Mouse (Mus musculus) layer of hippocampus, postnatal 36 days (tissue): ENCODE data around the gene Lcmt1. TPM values are rescaled to one million over a fixed set of nuclear protein-coding genes. Genes with fewer than 3 reads are reported as not detected.

Source experiments
- DNase-seq, 2 experiments: peaks; one replicate each; pipeline ENCODE4 v3.0.0; 2022
- total RNA-seq, 2 experiments: library from RNA; stranded (reverse); gene quantifications; 2 replicates each; pipeline ENCODE4 v1.2.3; 2021

Gene Lcmt1
- total RNA-seq, 2 experiments from 2014 or later, result 86.7 to 91.0 TPM

DNA sequence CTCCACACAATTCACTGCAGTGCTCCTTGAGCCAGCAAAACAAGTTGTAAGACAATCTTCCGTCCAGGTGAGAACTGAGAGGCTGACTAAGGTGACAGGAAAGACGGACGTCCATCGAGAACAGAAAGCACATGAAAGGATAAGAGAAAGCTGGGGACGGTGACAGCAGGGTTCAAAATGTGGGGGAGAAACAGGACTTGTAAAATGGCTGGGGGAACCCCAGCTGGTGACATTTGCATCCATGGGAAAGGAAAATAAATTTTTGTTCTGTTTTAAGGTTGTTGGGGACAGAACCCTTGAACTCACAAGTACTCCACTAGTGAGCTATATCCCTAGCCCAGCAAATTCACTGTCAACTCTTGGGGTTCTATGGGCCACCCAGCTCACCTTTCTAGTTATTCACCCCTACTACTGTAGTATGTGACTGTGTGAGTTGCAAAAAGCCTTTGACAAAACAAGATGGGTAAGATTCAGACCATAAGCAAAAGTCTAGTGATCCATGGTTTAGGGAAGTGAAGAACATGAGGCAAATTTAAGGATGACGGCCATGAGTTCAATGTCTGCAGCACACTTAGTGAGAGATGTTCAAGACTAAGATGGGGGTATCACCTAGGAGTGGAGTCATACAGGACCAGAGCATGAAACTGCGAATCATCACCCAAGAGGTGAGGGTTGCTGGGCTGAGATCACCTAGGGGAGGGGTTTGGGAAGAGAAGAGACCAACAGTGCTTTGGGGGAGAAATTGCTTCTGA is 8.2 kb upstream of the Lcmt1 start:
- DNase-seq, result no peak

- no peak for DNase-seq
Measured at GRCm38 (mm10) chr7:123362806-123363205, 6.8 kb upstream of the Lcmt1 start.

DNA sequence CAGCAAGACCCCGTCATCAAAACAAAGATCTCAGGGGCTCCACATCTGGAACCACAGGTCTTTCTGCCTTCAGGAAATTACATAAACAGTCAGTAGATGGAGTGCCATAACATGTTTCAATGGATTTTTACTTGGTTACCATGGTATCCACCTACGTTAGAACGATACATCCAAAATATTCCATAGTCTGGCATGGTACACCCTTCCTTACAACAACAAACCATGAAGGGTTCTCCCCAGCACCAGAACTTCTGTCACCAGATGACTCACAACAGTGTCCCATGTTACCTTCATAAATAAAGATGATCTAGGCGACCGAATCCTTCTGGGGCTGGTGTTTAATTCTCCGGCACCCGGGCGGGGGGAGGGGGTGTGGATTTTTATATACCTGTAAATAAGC is 5.6 kb upstream of the Lcmt1 start:
- no peak for DNase-seq

DNA sequence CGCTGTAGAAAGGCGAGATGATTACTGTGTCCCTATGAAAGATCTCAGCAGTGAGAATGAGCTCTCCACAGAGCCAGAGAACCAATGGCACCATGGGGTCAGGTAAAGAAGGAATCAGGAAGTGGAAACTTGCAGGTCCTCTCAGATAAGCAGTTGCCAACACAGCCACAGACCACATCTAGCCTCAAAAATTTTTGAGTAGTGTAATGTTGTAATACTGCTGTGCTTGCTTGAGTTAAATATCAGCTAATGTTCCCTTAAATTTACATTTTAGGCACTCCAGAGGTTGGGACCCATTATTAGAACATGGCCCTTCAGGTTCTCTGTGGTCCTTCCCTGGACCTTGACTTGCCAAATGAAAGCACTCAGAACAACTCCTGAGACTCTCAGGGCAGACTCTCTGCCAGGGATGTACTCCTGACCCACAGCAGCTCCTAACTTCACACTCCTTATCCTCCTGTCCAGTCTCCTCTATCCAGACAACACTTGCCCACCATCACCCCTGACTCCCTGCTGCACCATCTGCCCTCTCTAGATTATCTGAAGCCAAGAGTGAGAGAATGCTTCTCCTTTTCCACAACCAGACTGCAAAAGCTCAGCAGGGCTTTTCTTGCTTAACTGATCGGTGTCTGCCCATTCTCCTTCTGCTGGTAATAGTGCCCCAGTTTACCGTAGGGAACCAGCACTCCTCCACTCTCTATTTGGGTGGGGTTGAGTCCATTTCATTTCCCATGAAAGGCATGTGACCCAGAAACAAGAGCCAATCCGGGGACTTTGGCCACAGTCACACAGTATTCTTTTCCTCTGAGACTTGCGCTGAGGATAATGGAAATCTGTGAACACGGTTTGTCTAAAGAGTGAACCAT is 3.5 kb upstream of the Lcmt1 start:
- no peak for DNase-seq

DNA sequence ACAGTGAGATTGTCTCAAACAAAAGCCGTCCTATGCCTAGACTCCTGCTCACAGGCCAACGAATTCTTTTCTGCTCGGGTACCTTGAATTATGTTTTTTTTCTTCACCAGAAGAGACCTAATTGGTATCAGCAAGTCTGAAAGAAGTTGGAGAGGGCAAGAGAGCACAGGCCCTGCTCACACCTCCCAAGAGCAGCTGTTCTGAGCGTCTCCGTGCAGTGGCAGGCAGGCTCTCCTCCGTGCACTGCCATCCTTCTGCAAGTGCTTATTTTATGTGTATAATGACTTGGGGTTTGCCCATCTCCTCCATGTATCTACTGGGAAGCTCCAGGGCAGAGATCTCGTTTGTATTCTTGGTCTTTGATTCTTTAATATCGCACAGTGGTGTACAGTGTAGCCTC is 2.8 kb upstream of the Lcmt1 start:
- DNase-seq, result no peak

- no peak for DNase-seq
Measured at GRCm38 (mm10) chr7:123367218-123368150, 2.1 kb upstream of the Lcmt1 start.

- DNase-seq, result no peak
Measured at GRCm38 (mm10) chr7:123368187-123368586, 1.4 kb upstream of the Lcmt1 start.

GRCm38 (mm10) chr7:123368778-123369746 is 522 bp upstream of the Lcmt1 start:
- DNase-seq, result peak in 1 of 2 experiments; percentile 50

GRCm38 (mm10) chr7:123370700-123371099 is 1.1 kb downstream of the Lcmt1 start:
- no peak for DNase-seq

DNA sequence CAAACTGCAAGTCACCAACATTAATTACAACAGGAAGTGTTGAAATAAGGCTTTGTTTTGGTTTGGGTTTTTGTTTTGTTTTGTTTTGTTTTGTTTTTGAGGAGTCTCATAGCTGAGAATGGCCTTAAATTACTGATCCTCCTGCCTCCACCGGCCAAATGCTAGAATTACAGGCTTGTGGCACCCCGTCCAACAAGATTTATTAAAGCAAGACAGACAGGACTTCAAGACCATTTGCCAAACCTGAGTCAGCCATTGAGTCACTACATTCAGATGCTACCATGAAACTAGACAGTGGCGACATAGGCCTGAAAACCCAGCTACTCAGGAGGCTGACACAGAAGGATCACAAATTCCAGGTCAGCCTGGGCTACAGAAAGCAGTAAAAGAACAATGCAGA is 1.9 kb downstream of the Lcmt1 start:
- no peak for DNase-seq

GRCm38 (mm10) chr7:123377443-123378400 is 8.1 kb downstream of the Lcmt1 start:
- peak; percentile 93 to 95 for DNase-seq

DNA sequence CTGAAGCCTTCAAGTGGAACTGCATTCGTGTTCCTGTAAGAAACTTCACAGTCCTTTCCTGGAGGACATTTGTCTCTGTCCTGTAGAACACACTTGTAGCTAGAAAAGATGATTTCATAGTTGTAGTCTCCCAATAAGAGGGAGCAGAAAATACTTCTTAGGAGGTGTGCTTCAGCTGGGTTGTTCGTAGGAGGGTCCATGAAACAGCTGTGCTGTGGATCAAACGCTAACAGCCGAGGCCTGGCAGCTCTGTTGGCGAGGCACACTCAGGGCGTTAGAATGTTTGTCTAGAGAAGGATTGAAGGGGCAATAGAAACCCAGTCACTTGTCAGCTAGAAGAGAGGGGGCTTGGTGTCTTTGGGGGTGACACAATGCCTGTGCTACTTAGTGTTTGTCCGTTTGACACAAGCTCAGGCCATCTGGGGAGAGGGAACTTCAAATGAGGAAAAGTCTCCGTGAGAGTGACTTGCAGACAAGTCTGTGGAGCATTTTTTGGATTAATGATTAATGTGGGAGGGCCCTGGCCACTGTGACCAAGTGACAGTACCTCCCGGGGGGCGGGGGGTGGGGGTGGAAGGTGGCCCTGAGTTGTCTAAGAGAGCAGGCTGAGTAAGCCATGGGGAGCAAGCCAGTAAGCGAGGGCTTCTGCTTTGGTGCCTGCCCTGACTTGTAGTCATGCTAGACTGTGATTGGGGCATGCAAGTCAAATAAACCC is 16.3 kb downstream of the Lcmt1 start:
- no peak for DNase-seq

- DNase-seq, result no peak
Measured at GRCm38 (mm10) chr7:123389686-123390280, 20.2 kb downstream of the Lcmt1 start.

DNA sequence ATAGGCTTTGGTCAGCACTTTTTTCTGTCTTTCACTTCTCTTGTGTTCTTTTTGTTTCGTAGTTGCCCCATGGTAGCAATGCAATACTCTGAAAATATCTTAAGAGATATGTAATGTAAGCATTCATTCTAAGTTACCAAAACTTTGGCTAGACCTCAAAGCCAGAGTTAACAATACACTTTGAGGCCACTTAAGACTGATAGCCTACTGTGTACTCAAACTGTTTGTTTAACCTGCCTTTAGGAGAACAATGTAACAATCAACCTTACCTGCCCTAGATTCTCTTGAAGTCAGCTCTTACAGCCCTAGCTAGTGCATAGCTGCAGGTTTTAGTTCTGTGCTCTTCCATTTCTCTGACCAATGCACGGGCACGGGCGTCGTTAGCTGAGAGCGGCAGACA is 24.7 kb downstream of the Lcmt1 start:
- no peak for DNase-seq

DNA sequence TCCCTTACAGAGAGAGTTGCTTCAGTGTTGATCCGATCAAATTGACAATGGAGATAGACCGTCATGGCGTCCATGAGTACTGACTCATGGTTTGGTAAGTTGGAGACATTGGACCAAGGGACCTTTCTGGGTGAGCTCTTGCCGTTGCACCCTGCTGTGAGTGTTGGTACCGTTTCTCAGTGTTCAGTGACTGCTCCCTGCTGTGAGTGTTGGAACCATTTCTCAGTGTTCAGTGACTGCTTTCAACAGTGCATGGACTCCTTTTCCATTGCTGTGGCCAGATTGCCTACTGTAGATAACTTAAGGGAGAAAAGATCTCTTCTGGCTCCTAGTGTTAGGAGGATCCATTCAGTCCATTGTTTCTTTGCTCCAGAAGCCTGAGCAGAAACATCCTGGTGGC is 27.3 kb downstream of the Lcmt1 start:
- DNase-seq, result no peak

- no peak for DNase-seq
Measured at GRCm38 (mm10) chr7:123397369-123397768, 27.8 kb downstream of the Lcmt1 start.

DNA sequence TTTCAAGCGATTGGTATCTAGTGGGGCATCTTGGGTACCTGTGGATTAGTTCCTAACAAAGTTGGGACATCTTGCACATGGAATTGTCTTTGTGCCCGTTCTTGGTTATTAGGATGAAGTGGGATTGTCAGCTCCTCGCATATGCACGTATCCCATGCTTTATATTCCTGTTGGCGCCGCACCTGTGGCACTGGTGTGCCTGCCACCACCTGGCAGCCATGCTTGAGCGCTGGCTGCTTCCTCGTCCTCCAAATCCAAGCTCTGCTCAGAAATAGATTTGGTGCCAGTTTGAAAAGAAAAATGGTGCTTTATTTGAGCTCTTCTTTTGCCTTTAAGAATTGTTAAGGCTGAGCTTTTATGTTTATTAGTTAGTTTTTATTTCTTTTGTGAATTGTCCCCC is 28.3 kb downstream of the Lcmt1 start:
- no peak for DNase-seq

DNA sequence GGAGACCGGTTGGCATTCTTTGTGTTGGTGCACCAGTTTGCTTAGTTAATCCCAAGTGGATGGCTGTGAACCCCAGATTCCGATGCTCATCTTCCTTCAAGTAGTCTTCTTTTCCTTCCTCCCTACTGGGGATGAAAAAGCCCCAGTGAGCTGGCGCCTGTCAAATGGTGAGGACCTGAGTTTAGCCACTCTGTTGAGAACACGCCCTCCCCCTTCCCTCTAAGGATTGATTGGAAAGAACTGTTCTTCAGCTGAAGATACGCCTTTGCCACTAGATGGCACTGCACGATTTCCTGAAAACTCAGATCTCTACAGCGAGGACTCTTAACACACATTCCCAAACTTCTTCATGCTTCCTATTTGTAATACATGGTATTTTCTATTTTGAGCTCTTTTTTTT is 29.2 kb downstream of the Lcmt1 start:
- peak in 1 of 2 experiments; percentile 38 for DNase-seq

DNA sequence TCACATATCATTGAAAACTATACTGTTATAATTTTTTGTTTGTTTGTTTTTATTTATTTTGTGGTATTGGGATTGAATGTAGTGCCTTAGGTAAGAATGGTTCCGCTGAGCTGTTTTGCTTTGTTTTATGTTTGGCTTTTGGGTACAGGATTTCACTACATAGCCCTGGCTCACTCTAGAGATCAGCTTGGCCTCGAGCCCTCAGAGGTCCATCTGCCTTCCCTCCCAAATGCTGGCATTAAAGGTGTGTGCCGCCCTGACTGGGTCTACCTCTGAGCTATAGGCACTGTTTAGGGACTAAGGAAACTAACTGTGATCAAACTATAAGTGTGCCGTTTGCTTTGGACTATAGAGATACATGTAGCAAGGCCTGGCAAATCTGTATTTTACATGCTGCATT is 29.7 kb downstream of the Lcmt1 start:
- DNase-seq, result no peak
